Mouse (Mus musculus): ENCODE results near the gene L3hypdh.

DNA sequence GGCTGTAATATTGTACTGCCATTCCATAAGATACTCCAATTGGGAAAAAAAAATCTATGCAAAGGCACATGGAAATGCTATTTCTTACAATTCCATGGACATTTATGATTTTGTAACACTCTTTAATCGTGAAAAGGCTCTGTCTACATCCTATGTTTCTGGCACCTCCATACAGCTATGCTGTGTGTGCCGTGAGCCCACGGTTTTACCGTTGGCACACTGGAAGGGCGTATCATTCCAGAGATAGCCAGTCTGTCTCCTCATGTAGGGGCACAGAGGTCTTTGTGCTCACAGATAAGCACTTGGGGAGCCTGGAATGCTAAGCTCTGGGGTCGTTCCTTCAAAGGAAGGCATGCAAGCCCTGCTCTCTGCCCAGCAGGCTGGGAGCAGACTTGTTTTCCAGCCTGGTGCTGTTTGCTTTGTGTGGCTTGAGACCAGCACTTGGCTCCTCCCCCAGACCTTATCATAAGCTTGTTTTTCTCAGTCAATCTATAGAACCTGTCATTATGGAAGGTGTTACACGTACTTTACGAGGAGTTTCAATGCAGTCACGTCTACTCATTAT lies 49.1 kb downstream of the L3hypdh start:
- TF ChIP-seq MYOG (IDR thresholded peaks at IDR 0.05; ENCODE audit: control insufficient read depth in 1 of 3, insufficient read depth in 1 of 3, insufficient read length in 2 of 3, low read depth in 2 of 3) (no peak), TCF12 (IDR thresholded peaks at IDR 0.05; ENCODE audit: insufficient read depth, poor library complexity, severe bottlenecking) (no peak), SRF (IDR thresholded peaks at IDR 0.05; ENCODE audit: control insufficient read depth, insufficient read length, low read depth) (no peak), POLR2AphosphoS2 (IDR thresholded peaks at IDR 0.05; ENCODE audit: insufficient read length, low read depth) (no peak), POLR2A (IDR thresholded peaks at IDR 0.05; ENCODE audit: insufficient read length, low read depth) (no peak), MAX (IDR thresholded peaks at IDR 0.05; ENCODE audit: low read depth) (no peak), USF1 (IDR thresholded peaks at IDR 0.05; ENCODE audit: low read depth) (no peak), E2F4 (IDR thresholded peaks at IDR 0.05; ENCODE audit: insufficient read depth) (no peak)

All from myocyte (in vitro differentiated cells).